Mouse (Mus musculus): ENCODE measurements around the gene Tcea3.

The Tcea3 gene

DNA sequence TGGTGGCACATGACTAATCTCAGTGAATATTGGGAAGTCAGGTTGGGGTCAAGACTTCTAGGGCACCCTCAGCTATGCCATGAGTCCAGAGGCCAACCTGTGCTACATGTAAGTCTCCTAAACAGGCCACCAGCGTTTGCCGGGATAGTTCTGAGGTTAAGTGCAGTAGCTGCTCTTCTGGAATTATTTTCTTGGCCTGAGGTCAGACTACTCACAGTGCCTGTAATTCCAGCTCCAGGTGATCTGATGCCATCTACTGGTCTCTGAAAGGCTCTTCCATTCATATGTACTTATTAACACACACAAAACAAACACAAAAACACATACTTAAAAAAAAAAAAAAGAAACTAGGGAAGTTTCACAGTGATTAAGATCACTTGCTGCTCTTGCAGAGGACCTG, 76.7 kb downstream of the Tcea3 start:
- no peak for DNase-seq (ENCODE audit: low spot score)

All from spleen, adult 12 weeks (tissue).